Comparison of ENCODE assay signal across 16 mouse cellular contexts in genomic region chr7:96596402-96597195, GRCm38 (mm10).
A peak's percentile ranks its signal among the peaks of the same experiment; 100 is the strongest.
DNase-seq lines count a peak whose midpoint lies in the region; ATAC-seq lines count a peak whose summit lies in the region.
"Had no signal": no experiment of that assay in that cellular context is flagged by ENCODE, and none has a peak within 500 bp of the region (broad histone marks: within the 10 kb centered on the region; RNA-seq: fewer than 3 reads in every experiment).

No protein-coding gene starts in this region.

- peaks cover 13% of the 10 kb centered on the region for H3K4me1 ChIP-seq in neural tube, embryonic 12.5 days
- peaks cover 11% of the 10 kb centered on the region; the same call in 1 of the 2 replicates for H3K4me1 ChIP-seq in neural tube, embryonic 15.5 days
- peaks cover 46% of the 10 kb centered on the region for H3K4me1 ChIP-seq in embryonic facial prominence, embryonic 10.5 days
- H3K4me1 ChIP-seq in forebrain, embryonic 14.5 days (ENCODE audit: control insufficient read depth, insufficient read depth, low read length): peaks cover 18% of the 10 kb centered on the region
- H3K4me1 ChIP-seq: heart, embryonic 15.5 days; liver, embryonic 15.5 days had no signal

- ATAC-seq in neural tube, embryonic 12.5 days (ENCODE audit: low FRiP score, low read depth): 0 out of 2 replicates have a peak, but pooled peaks have one; percentile 16
- ATAC-seq in neural tube, embryonic 15.5 days (ENCODE audit: low FRiP score): no peak
- ATAC-seq in forebrain, embryonic 14.5 days: peak; percentile 76
- ATAC-seq: lung, postnatal 0 days had no signal

- WGBS in neural tube, embryonic 12.5 days: 42% methylated on average over 9 of the region's 9 CpGs
- WGBS in neural tube, embryonic 15.5 days: 43% methylated on average over 9 of the region's 9 CpGs
- WGBS in embryonic facial prominence, embryonic 10.5 days: 26% methylated on average over 9 of the region's 9 CpGs
- 12% methylated on average over 9 of the region's 9 CpGs for WGBS in forebrain, embryonic 14.5 days

- H3K4me3 ChIP-seq in neural tube, embryonic 12.5 days: no peak overlapping the region
- H3K4me3 ChIP-seq in neural tube, embryonic 15.5 days (replicated peaks): no peak overlapping the region
- H3K4me3 ChIP-seq in embryonic facial prominence, embryonic 10.5 days: no peak overlapping the region
- H3K4me3 ChIP-seq in forebrain, embryonic 14.5 days (ENCODE audit: low read depth, low read length): no peak overlapping the region
- H3K4me3 ChIP-seq: embryonic facial prominence, embryonic 12.5 days; gastrocnemius, adult 2 months; heart, embryonic 15.5 days; liver, embryonic 15.5 days; neural tube, embryonic 13.5 days had no signal

- peak; percentile 67 for DNase-seq in embryonic facial prominence, embryonic 10.5 days (ENCODE audit: low spot score)
- peak; percentile 88 for DNase-seq in forebrain, embryonic 14.5 days (ENCODE audit: low spot score)
- DNase-seq in layer of hippocampus, postnatal 10 days (ENCODE audit: low spot score in 2 of 2): no peak
- DNase-seq in spleen, adult 18-20 months: no peak
- DNase-seq in kidney, adult 9 months: no peak
- DNase-seq: adrenal gland, postnatal 25 days; cerebellum, adult 2 months; gastrocnemius, adult 2 months; kidney, postnatal 14 days had no signal

- no peaks in the 10 kb centered on the region for H3K27me3 ChIP-seq in neural tube, embryonic 12.5 days (replicated peaks)
- no peaks in the 10 kb centered on the region for H3K27me3 ChIP-seq in neural tube, embryonic 15.5 days (replicated peaks)
- no peaks in the 10 kb centered on the region for H3K27me3 ChIP-seq in embryonic facial prominence, embryonic 10.5 days (replicated peaks; ENCODE audit: low read depth, poor library complexity, severe bottlenecking)
- H3K27me3 ChIP-seq in forebrain, embryonic 14.5 days (replicated peaks; ENCODE audit: control insufficient read depth, insufficient read depth, low read length): no peaks in the 10 kb centered on the region
- H3K27me3 ChIP-seq: embryonic facial prominence, embryonic 12.5 days; heart, embryonic 15.5 days; liver, embryonic 15.5 days; neural tube, embryonic 13.5 days had no signal

- H3K36me3 ChIP-seq in neural tube, embryonic 12.5 days: no peaks in the 10 kb centered on the region
- no peaks in the 10 kb centered on the region for H3K36me3 ChIP-seq in neural tube, embryonic 15.5 days
- H3K36me3 ChIP-seq in embryonic facial prominence, embryonic 10.5 days (replicated peaks): 0 out of 2 replicates have a peak, but pooled peaks cover 5% of the 10 kb centered on the region
- no peaks in the 10 kb centered on the region for H3K36me3 ChIP-seq in forebrain, embryonic 14.5 days (ENCODE audit: control insufficient read depth, insufficient read depth, low read length)
- H3K36me3 ChIP-seq: embryonic facial prominence, embryonic 12.5 days; heart, embryonic 15.5 days; liver, embryonic 15.5 days; neural tube, embryonic 13.5 days had no signal

- H3K9me3 ChIP-seq in neural tube, embryonic 12.5 days: no peaks in the 10 kb centered on the region
- no peaks in the 10 kb centered on the region for H3K9me3 ChIP-seq in neural tube, embryonic 15.5 days (replicated peaks)
- H3K9me3 ChIP-seq in embryonic facial prominence, embryonic 10.5 days: no peaks in the 10 kb centered on the region
- no peaks in the 10 kb centered on the region for H3K9me3 ChIP-seq in forebrain, embryonic 14.5 days (replicated peaks; ENCODE audit: control insufficient read depth, low read length)
- H3K9me3 ChIP-seq: embryonic facial prominence, embryonic 12.5 days; heart, embryonic 15.5 days; liver, embryonic 15.5 days; neural tube, embryonic 13.5 days had no signal

- H3K27ac ChIP-seq in neural tube, embryonic 12.5 days: no peak overlapping the region
- H3K27ac ChIP-seq in neural tube, embryonic 15.5 days (replicated peaks): no peak overlapping the region
- H3K27ac ChIP-seq in embryonic facial prominence, embryonic 10.5 days (replicated peaks): peak overlapping the region; percentile 77
- peak overlapping the region; percentile 74 for H3K27ac ChIP-seq in forebrain, embryonic 14.5 days (ENCODE audit: low read depth, low read length)
- H3K27ac ChIP-seq: embryonic facial prominence, embryonic 12.5 days; gastrocnemius, adult 2 months; heart, embryonic 15.5 days; liver, embryonic 15.5 days; neural tube, embryonic 13.5 days had no signal

- H3K4me2 ChIP-seq in neural tube, embryonic 12.5 days (replicated peaks): no peak overlapping the region
- no peak overlapping the region for H3K4me2 ChIP-seq in neural tube, embryonic 15.5 days
- no peak overlapping the region for H3K4me2 ChIP-seq in forebrain, embryonic 14.5 days (ENCODE audit: low read length)
- H3K4me2 ChIP-seq: embryonic facial prominence, embryonic 12.5 days; heart, embryonic 15.5 days; liver, embryonic 15.5 days; neural tube, embryonic 13.5 days had no signal

- no peak overlapping the region for H3K9ac ChIP-seq in neural tube, embryonic 12.5 days
- no peak overlapping the region for H3K9ac ChIP-seq in neural tube, embryonic 15.5 days (replicated peaks)
- H3K9ac ChIP-seq in forebrain, embryonic 14.5 days (ENCODE audit: low read length): no peak overlapping the region
- H3K9ac ChIP-seq: embryonic facial prominence, embryonic 12.5 days; heart, embryonic 15.5 days; liver, embryonic 15.5 days; neural tube, embryonic 13.5 days had no signal

Comparison
In these comparisons a context has a peak if more than half of its experiments do, and no peak if none do; other contexts are left out.
1. H3K27ac ChIP-seq: peak in embryonic facial prominence, embryonic 10.5 days (single experiment) and forebrain, embryonic 14.5 days (single experiment); none in neural tube, embryonic 12.5 days (single experiment) and neural tube, embryonic 15.5 days (single experiment).
2. DNase-seq: peak in embryonic facial prominence, embryonic 10.5 days (single experiment) and forebrain, embryonic 14.5 days (single experiment); none in layer of hippocampus, postnatal 10 days (0 of 2), spleen, adult 18-20 months (0 of 2) and kidney, adult 9 months (single experiment).